Mouse (Mus musculus) adrenal gland, adult 8-10 months (tissue): Measurements from ENCODE around the gene Man2a2. TPM values are rescaled to one million over a fixed set of nuclear protein-coding genes. Genes with fewer than 3 reads are reported as not detected.
A peak's percentile ranks its signal among the peaks of the same experiment; 100 is the strongest.
"Not testable (repeated sequence)": the region's sequence is repeated elsewhere in the genome, so short reads cannot be mapped to it uniquely, and the experiment has no call there.

Experiments used
- DNase-seq: peaks from one replicate; pipeline ENCODE4 v3.0.0; 2022
- total RNA-seq, 4 experiments: library from RNA; stranded (reverse); gene quantifications; 2 replicates each; pipeline ENCODE4 v1.2.4; 2022

Man2a2 gene
- total RNA-seq, 4 experiments from 2014 or later = 92.4 to 158 (median 132) TPM

GRCm38 (mm10) chr7:80331433-80331832, 39.7 kb downstream of the Man2a2 start:
- peak; percentile 56 for DNase-seq

- peak; percentile 9 for DNase-seq
Observed at GRCm38 (mm10) chr7:80330278-80330677, 40.9 kb downstream of the Man2a2 start.

GRCm38 (mm10) chr7:80326076-80326475, 45.1 kb downstream of the Man2a2 start:
- no peak for DNase-seq

- no peak for DNase-seq
Observed at GRCm38 (mm10) chr7:80325292-80325868, 45.8 kb downstream of the Man2a2 start.

- DNase-seq = not testable (repeated sequence)
Observed at GRCm38 (mm10) chr7:80324816-80325119, 46.4 kb downstream of the Man2a2 start.

GRCm38 (mm10) chr7:80324043-80324815, 46.9 kb downstream of the Man2a2 start, which contains the start of gene Rccd1:
TSS of gene Rccd1 (minus strand) at chr7:80324454.
- DNase-seq = peak; percentile 91

GRCm38 (mm10) chr7:80323336-80323735, 47.8 kb downstream of the Man2a2 start:
- no peak for DNase-seq

- no peak for DNase-seq
Observed at GRCm38 (mm10) chr7:80319846-80320496, 51.2 kb downstream of the Man2a2 start.

GRCm38 (mm10) chr7:80318670-80319069, 52.5 kb downstream of the Man2a2 start:
- no peak for DNase-seq

- DNase-seq = no peak
Observed at GRCm38 (mm10) chr7:80317439-80318115, 53.6 kb downstream of the Man2a2 start.

GRCm38 (mm10) chr7:80315733-80316132, 55.4 kb downstream of the Man2a2 start:
- DNase-seq = no peak

GRCm38 (mm10) chr7:80310771-80311170, 60.4 kb downstream of the Man2a2 start:
- no peak for DNase-seq

- no peak for DNase-seq
Observed at GRCm38 (mm10) chr7:80307766-80308165, 63.4 kb downstream of the Man2a2 start.

GRCm38 (mm10) chr7:80301522-80301921, 69.7 kb downstream of the Man2a2 start:
- no peak for DNase-seq

GRCm38 (mm10) chr7:80299568-80299967, 71.6 kb downstream of the Man2a2 start:
- DNase-seq = no peak

Other genes starting within 250 kb of the Man2a2 start
- 10 to 100 TPM; 58.6 to 86.9 (median 67.8) TPM for gene Sema4b, start 184.5 kb downstream of the Man2a2 start, total RNA-seq
- gene Cib1, start 138.6 kb downstream of the Man2a2 start, total RNA-seq = 100 to 1,000 TPM in 1 of 4 experiments, 10 to 100 TPM in 3; 64.7 to 105 (median 85.9) TPM
- 1 to 10 TPM; 4.2 to 6.1 (median 5.3) TPM for gene Gdpgp1, start 138.5 kb downstream of the Man2a2 start, total RNA-seq
- gene Ttll13, start 125.0 kb downstream of the Man2a2 start, total RNA-seq = 1 to 10 TPM; 1.7 to 2.2 (median 1.9) TPM
- gene Ngrn, start 110.2 kb downstream of the Man2a2 start, total RNA-seq = 10 to 100 TPM; 54.9 to 59.1 (median 57.7) TPM
- gene Vps33b, start 101.7 kb downstream of the Man2a2 start, total RNA-seq = 10 to 100 TPM; 21.3 to 31.9 (median 28.8) TPM
- 1 to 10 TPM; 2.7 to 8.1 (median 3.7) TPM for gene Prc1, start 76.9 kb downstream of the Man2a2 start, total RNA-seq
- gene Rccd1, start 46.9 kb downstream of the Man2a2 start, total RNA-seq = 10 to 100 TPM in 3 of 4 experiments, 1 to 10 TPM in 1; 9.5 to 21.8 (median 14.6) TPM
- gene Unc45a, start 30.4 kb downstream of the Man2a2 start, total RNA-seq = 10 to 100 TPM; 73.1 to 85.4 (median 80.7) TPM
- gene Hddc3, start 28.3 kb downstream of the Man2a2 start, total RNA-seq = 10 to 100 TPM; 29.7 to 43.1 (median 35.4) TPM
- gene Fes, start 16.6 kb upstream of the Man2a2 start, total RNA-seq = 10 to 100 TPM in 3 of 4 experiments, 1 to 10 TPM in 1; 7.1 to 20.3 (median 15.2) TPM
- 100 to 1,000 TPM; 153 to 192 (median 166) TPM for gene Furin, start 34.1 kb upstream of the Man2a2 start, total RNA-seq
- 1 to 10 TPM; 1.7 to 8.6 (median 5.1) TPM for gene Blm, start 163.7 kb upstream of the Man2a2 start, total RNA-seq